Mouse (Mus musculus) heart, embryonic 15.5 days (tissue): ENCODE measurements around the gene Bbx. TPM values are rescaled to one million over a fixed set of nuclear protein-coding genes. Genes with fewer than 3 reads are reported as not detected.

Experiments
- ATAC-seq: fragments of 200-750 bp; cut with Nextera tagmentation; replicated peaks from 2 replicates; pipeline ENCODE4 v1.8.0; 2017; ENCODE audit warnings: low read depth, moderate TSS enrichment; ENCODE audit not compliant: insufficient number of reproducible peaks, insufficient read depth, low FRiP score
- H3K27ac ChIP-seq: fragments of 300-500 bp; sonication (generic); 2 replicates; pipeline ENCODE4 v1.5.1; 2015; ENCODE audit warnings: mild to moderate bottlenecking, inconsistent platforms
- H3K27me3 ChIP-seq: fragments of 300-500 bp; sonication (generic); 2 replicates; pipeline ENCODE4 v1.6.1; 2015; ENCODE audit warnings: inconsistent platforms
- H3K36me3 ChIP-seq: fragments of 300-500 bp; sonication (generic); 2 replicates; pipeline ENCODE4 v1.6.1; 2015; ENCODE audit warnings: mild to moderate bottlenecking, inconsistent platforms
- H3K4me1 ChIP-seq: fragments of 300-500 bp; sonication (generic); replicated peaks from 2 replicates; pipeline ENCODE4 v1.6.1; 2015; ENCODE audit warnings: inconsistent platforms
- H3K4me2 ChIP-seq: fragments of 300-500 bp; sonication (generic); 2 replicates; pipeline ENCODE4 v1.6.1; 2015; ENCODE audit warnings: inconsistent platforms, mild to moderate bottlenecking, moderate library complexity
- H3K4me3 ChIP-seq: fragments of 300-500 bp; sonication (generic); 2 replicates; pipeline ENCODE4 v1.5.1; 2015; ENCODE audit warnings: mild to moderate bottlenecking, inconsistent platforms
- H3K9ac ChIP-seq: fragments of 300-500 bp; sonication (generic); 2 replicates; pipeline ENCODE4 v1.6.1; 2015; ENCODE audit warnings: mild to moderate bottlenecking, inconsistent platforms
- H3K9me3 ChIP-seq: fragments of 300-500 bp; sonication (generic); replicated peaks from 2 replicates; pipeline ENCODE4 v1.6.1; 2016; ENCODE audit warnings: inconsistent platforms
- WGBS: fragments of 180-500 bp; shearing (Covaris S2); methylation state at CpG from one replicate; pipeline ENCODE4 v1.1.7; 2015; ENCODE audit warnings: mixed read lengths; 5-methylcytosine and 5-hydroxymethylcytosine counted together
- polyA plus RNA-seq: library from polyadenylated mRNA; unstranded; fragments of >200 nt; fragmentation: Nextera tagmentation; extraction: Ambion mirVana; gene quantifications from 2 replicates; pipeline ENCODE4 v1.2.1, GENCODE M21; 2015

Bbx gene
- polyA plus RNA-seq, 1 experiment from 2014 or later, result 33.4 TPM

DNA sequence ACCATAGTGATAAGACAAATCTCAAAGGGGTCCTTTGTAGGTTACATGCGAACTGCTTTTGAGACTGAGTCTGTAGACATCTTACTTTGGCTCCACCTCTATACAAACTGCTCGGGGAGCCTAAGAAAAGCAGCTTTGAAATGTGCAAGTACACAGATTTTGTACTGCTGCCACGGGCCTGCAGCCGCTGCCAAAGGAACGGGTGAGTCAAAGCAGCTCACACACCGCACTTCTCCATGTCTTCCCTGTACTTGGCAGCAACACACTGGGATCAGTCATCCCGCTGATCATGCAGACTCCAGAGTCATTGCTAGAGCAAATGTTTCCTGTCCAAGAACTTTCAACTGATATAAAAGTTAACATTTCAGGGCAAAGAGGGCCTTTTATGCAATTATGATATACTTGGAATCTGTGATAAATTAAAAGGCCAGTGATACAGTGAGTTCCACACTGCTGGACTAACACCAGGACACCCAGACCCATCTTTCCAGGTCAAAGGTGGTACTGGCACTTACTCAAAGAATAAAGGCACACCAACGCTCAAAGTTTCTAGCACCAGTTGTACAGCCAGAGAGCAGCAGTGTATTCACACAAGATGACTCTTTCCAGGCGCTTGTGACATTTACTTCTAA is 122.7 kb downstream of the Bbx start:
- peak; percentile 80; the same call in 1 of the 2 replicates for ATAC-seq
- H3K9me3 ChIP-seq, result no peaks in the 10 kb centered on the region
- H3K9ac ChIP-seq, result no peak overlapping the region
- 27% methylated on average over 9 of the region's 9 CpGs for WGBS
- peak overlapping the region; percentile 52 for H3K4me2 ChIP-seq
- peak overlapping the region; percentile 24 for H3K4me3 ChIP-seq
- no peaks in the 10 kb centered on the region for H3K36me3 ChIP-seq
- peaks cover 20% of the 10 kb centered on the region for H3K4me1 ChIP-seq
- no peaks in the 10 kb centered on the region for H3K27me3 ChIP-seq
- H3K27ac ChIP-seq, result peak overlapping the region; percentile 76

DNA sequence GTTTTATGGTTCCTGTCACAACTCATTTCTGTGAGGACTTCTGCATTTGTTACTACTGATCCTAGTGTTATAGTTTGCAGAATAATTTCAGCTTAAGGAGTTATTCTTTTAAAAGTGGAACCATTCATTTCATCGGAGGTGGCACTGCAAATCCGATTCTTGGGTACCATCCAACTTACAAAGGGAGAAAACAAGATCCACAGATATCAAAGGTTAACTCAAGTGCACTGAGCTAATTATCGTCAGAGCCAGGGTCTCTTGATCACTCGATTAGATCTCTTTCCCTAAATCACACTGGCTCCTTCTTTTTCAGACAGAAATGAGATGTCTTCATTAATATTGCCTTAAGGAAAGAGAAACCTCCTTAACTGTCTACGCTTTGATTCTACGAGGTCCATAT is 123.9 kb downstream of the Bbx start:
- Histone ChIP-seq H3K4me3 (no peak overlapping the region), H3K9ac (no peak overlapping the region), H3K4me2 (no peak overlapping the region), H3K4me1 (peaks cover 20% of the 10 kb centered on the region), H3K36me3 (no peaks in the 10 kb centered on the region), H3K27ac (no peak overlapping the region), H3K9me3 (no peaks in the 10 kb centered on the region), H3K27me3 (no peaks in the 10 kb centered on the region)
- ATAC-seq, result no peak
- 70% methylated on average over 6 of the region's 6 CpGs for WGBS

DNA sequence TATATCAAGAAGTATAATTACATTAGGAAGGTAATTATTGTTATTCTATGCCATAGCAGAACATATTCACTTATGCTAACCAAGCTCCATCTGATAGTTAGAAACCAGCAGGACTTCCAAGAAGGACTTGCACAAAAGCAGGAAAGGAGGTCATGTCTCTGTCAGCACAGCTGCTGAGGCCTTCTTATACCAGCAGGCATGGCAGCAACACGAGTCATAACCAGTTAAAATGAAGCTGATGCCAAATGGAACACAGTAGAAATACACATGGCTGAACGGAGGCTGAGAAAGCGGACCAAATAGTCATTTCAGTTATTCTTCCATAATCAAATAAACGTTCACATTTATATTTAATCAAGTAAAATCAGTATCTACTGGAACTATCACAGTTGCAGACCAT is 125.0 kb downstream of the Bbx start:
- H3K27ac ChIP-seq, result no peak overlapping the region
- no peak overlapping the region for H3K9ac ChIP-seq
- H3K9me3 ChIP-seq, result no peaks in the 10 kb centered on the region
- no peak overlapping the region for H3K4me3 ChIP-seq
- no peaks in the 10 kb centered on the region for H3K36me3 ChIP-seq
- ATAC-seq, result no peak
- 81% methylated on average over 4 of the region's 4 CpGs for WGBS
- no peaks in the 10 kb centered on the region for H3K27me3 ChIP-seq
- H3K4me2 ChIP-seq, result no peak overlapping the region
- H3K4me1 ChIP-seq, result peaks cover 20% of the 10 kb centered on the region

DNA sequence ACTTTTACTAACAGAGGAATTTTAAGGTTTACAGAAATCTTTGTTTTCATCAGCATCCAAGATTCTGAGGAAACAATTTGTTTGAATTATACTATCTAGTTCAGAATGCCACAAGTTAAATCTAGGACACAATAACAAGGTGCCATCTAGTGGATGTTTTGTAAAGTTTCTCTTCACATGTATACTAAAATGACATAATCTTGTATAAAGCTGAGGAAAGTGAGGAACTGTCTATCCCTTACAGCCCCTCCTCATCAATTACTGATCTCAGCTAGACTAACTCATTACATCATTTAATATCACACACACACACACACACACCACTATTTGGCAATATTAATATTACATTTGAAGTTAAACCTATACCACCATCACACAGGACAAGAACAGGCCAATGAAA is 125.5 kb downstream of the Bbx start:
- H3K27me3 ChIP-seq, result no peaks in the 10 kb centered on the region
- H3K36me3 ChIP-seq, result no peaks in the 10 kb centered on the region
- H3K4me2 ChIP-seq, result no peak overlapping the region
- peaks cover 20% of the 10 kb centered on the region for H3K4me1 ChIP-seq
- no peak overlapping the region for H3K4me3 ChIP-seq
- no peak overlapping the region for H3K27ac ChIP-seq
- no peaks in the 10 kb centered on the region for H3K9me3 ChIP-seq
- H3K9ac ChIP-seq, result no peak overlapping the region
- ATAC-seq, result no peak

DNA sequence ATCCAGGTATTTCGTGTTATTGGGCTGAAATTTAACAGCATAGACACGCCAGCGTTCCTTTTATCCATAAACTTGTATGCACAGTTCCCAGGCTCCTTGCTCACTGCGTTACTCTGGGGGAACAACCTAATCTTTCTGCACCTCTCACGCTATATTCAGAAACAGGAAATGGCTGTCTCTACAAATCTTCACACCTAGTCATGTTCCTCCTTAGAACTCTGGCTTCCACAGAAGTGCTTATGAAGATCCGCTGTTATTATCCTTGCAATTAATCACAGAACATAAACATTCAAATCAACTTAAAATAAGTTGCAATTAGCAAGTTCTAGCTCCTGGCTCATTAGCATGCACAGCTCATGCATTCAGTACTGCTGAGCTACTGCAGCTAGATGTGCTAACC is 127.0 kb downstream of the Bbx start:
- no peak for ATAC-seq
- H3K27ac ChIP-seq, result no peak overlapping the region
- no peak overlapping the region for H3K4me2 ChIP-seq
- 48% methylated on average over 6 of the region's 6 CpGs for WGBS
- H3K9me3 ChIP-seq, result no peaks in the 10 kb centered on the region
- no peaks in the 10 kb centered on the region for H3K36me3 ChIP-seq
- H3K4me1 ChIP-seq, result peaks cover 17% of the 10 kb centered on the region
- H3K4me3 ChIP-seq, result no peak overlapping the region
- no peak overlapping the region for H3K9ac ChIP-seq
- H3K27me3 ChIP-seq, result no peaks in the 10 kb centered on the region

DNA sequence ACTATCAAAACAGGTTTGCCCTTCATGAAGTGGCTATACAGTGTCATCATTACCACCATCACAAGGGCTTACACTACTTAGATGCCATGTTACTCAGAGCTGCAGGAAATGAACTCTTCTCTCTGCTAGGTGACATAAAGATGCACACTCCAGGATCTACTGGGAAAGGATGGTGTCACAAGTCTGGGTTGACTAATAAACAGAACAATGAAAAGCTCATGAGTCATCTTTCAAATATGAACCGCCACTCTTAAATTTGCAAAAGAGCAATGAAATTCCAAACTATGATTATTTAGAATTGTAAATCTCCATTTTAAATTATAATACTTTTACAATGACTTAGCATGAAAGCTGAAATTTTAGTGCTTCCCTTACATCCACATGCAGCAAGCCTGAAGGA is 129.6 kb downstream of the Bbx start:
- 98% methylated on average over 1 of the region's 1 CpGs for WGBS
- Histone ChIP-seq H3K4me1 (peaks cover 6% of the 10 kb centered on the region; the same call in 1 of the 2 replicates), H3K27ac (no peak overlapping the region)

DNA sequence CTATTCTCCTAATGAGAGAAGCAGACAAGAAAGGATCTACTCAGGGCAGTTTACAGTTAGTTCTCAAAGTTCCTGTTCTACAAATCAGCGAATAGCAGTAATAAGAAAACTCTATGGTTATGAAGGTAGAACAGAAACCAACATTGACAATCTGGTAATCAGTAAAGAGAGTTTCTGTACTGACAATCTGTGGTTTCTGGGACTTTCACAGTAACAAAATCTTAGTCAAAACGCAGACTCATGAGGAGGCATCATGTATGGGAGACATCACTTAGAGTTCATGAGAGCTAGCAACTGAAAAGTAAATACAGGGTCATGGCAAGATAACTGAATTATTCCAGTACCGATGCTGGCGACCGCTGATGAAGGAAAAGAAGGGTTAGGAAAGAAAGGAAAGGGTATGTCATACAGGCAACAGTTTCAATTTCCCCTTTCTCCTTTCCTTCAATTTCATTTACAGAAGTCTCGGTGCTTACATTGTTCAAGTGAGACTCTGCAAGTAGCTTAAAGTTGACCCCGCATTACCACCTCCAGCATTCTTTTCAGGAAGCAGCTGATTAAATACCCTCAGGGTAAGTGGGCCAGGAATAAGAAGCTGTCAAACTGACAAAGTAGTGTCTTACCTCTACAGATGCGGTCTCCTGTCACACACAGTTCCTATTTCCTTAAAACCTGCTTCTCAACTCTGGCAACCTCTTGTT is 133.3 kb downstream of the Bbx start:
- Histone ChIP-seq H3K4me3 (no peak overlapping the region), H3K27me3 (no peaks in the 10 kb centered on the region), H3K4me1 (peaks cover 3% of the 10 kb centered on the region; the same call in 1 of the 2 replicates), H3K9me3 (no peaks in the 10 kb centered on the region), H3K27ac (no peak overlapping the region), H3K4me2 (no peak overlapping the region), H3K9ac (no peak overlapping the region), H3K36me3 (no peaks in the 10 kb centered on the region)
- WGBS, result 49% methylated on average over 8 of the region's 8 CpGs
- no peak for ATAC-seq

More for the DNA sequence above, 129.6 kb downstream of the Bbx start:
- Histone ChIP-seq H3K4me2 (no peak overlapping the region), H3K9me3 (no peaks in the 10 kb centered on the region), H3K4me3 (no peak overlapping the region), H3K36me3 (no peaks in the 10 kb centered on the region), H3K9ac (no peak overlapping the region), H3K27me3 (no peaks in the 10 kb centered on the region)
- no peak for ATAC-seq

DNA sequence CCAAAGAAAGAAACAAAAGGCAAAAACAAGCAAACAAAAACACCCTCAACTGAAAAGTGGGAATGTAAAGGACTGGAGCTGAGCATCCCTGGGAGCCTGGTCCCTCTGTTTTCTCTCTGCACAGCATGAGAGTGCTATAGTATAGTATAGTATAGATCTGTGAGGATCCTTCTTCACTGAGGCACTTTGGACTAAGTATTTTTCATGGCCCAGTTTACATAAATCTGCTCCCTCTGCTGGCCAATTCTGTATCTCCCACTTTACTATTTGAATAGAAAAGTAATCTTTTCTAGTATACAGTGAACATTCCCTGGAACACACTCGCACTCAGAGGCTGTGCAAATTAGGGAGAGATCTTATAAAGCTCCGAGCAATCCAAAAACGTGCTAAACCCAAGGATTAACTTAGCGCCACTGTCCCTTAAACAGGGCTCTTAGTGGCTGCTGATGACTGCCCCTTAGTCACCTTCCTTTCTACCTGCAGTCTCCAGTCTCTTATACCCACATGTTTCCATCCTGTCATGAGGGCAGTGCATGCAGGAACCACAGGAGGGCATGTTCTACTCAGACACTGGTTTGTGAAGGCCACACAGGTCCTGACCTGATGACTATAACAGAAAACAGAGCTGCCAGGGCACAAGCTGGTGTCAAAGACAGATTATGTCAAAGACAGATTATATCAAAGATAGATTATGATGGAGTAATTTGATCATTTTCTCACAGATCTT is 138.5 kb downstream of the Bbx start:
- Histone ChIP-seq H3K9ac (no peak overlapping the region), H3K27me3 (no peaks in the 10 kb centered on the region), H3K4me2 (no peak overlapping the region), H3K36me3 (no peaks in the 10 kb centered on the region), H3K9me3 (no peaks in the 10 kb centered on the region), H3K4me3 (no peak overlapping the region), H3K27ac (no peak overlapping the region), H3K4me1 (peaks cover 5% of the 10 kb centered on the region; the same call in 1 of the 2 replicates)
- WGBS, result 80% methylated on average over 4 of the region's 4 CpGs
- ATAC-seq, result no peak

DNA sequence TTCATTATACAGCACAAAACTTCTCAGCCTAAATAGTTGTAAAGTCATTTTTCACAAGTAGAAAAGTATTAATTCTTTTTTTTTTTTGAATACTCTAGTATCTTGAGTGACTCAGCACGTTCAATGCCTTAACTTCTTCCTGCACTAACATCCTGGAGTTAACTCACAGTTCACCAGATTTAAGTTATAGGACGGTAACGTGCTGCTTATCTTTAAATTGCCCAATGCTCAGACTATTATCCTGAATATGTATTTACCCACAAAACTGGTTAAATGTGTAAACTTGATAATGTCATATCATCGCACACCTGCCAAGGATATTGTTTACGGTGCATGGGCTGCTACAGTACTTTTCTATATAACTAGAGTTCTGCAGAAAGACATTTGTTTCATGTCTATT is 139.4 kb downstream of the Bbx start:
- Histone ChIP-seq H3K4me3 (no peak overlapping the region), H3K9ac (no peak overlapping the region), H3K4me2 (no peak overlapping the region), H3K27me3 (no peaks in the 10 kb centered on the region), H3K36me3 (no peaks in the 10 kb centered on the region), H3K4me1 (peaks cover 5% of the 10 kb centered on the region; the same call in 1 of the 2 replicates), H3K9me3 (no peaks in the 10 kb centered on the region), H3K27ac (no peak overlapping the region)
- no peak for ATAC-seq
- WGBS, result 85% methylated on average over 5 of the region's 5 CpGs

DNA sequence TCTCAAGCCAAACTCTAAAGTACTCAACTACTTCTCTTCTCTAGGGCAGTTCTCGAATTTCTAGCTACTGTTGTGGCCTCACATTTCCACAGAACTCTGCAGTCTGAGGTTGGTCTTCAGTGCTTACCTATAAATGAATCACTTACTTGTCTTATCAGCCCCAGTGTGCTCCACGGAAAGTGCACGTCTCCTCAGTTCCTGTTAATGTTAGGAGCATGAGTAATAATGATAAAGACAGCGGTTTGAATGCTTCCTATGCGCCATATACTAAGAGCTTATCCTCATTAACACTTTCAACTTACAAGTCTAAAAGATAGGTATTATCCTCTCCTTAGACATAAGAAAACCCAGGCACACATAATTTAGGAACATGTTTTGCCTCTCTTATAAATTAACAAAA is 142.4 kb downstream of the Bbx start:
- Histone ChIP-seq H3K9me3 (no peaks in the 10 kb centered on the region), H3K4me2 (no peak overlapping the region), H3K4me1 (peaks cover 5% of the 10 kb centered on the region; the same call in 1 of the 2 replicates), H3K4me3 (no peak overlapping the region), H3K9ac (no peak overlapping the region), H3K27ac (no peak overlapping the region), H3K36me3 (no peaks in the 10 kb centered on the region), H3K27me3 (no peaks in the 10 kb centered on the region)
- WGBS, result 32% methylated on average over 5 of the region's 5 CpGs
- no peak for ATAC-seq

DNA sequence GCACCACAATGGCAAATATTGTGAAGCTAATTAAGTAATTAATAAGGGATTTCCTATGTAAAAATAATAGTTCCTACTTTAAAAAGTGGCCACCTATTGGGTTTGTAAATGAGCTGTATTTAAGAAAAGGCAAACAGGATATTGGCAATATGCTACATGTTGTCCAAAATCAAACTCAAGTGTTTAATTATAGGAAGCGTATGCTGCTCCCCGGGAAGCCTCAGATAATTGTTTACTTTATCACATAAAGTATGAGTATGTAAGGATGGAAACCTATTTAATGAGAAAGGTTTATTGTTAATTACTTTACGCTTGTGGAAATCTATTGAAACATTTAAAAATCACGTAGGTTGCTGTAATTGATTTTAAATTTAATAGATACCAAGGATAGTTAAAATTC is 159.4 kb downstream of the Bbx start:
- Histone ChIP-seq H3K36me3 (0 out of 2 replicates have a peak, but pooled peaks cover 4% of the 10 kb centered on the region), H3K4me2 (no peak overlapping the region), H3K27me3 (no peaks in the 10 kb centered on the region), H3K9ac (no peak overlapping the region), H3K27ac (no peak overlapping the region), H3K4me1 (no peaks in the 10 kb centered on the region), H3K4me3 (no peak overlapping the region), H3K9me3 (no peaks in the 10 kb centered on the region)
- no peak for ATAC-seq
- WGBS, result 91% methylated on average over 4 of the region's 4 CpGs
